Mouse (Mus musculus) activated CD4-positive, CD25-positive, alpha-beta regulatory T cell, adult 4 months (primary cell): ENCODE results near the gene Olfr926. TPM values are rescaled to one million over a fixed set of nuclear protein-coding genes. Genes with fewer than 3 reads are reported as not detected.
"Not testable (repeated sequence)": the region's sequence is repeated elsewhere in the genome, so short reads cannot be mapped to it uniquely, and the experiment has no call there.

Source experiments
- ATAC-seq: one replicate; pipeline ENCODE4 v1.8.0; 2017
- polyA plus RNA-seq, 2 experiments: library from polyadenylated mRNA; unstranded; fragments of 100-300 nt; shearing (Covaris generic); gene quantifications; one replicate each; pipeline ENCODE4 v1.2.1; 2017

The Olfr926 gene
- polyA plus RNA-seq = not detected

DNA sequence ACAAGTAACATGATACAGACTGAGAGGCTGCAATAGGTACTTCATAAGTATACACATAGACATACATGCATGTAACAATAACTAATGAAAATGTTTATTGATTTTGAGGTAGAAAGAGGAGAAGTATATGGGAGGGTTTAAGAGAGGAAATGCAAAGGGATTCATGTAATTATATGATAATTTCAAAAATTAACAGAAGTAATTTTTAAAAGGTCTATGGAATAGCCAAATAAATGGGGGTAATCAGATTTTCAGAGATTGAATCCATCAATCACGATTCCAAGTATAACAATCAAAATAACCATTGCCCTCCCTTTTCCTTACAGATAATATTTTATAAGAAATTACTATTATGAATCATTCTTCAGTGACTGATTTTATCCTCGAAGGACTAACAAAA, at the start of gene Olfr926:
Gene Olfr926, plus strand, starts transcription at position 301 of the 400 bp plus-strand sequence.
- ATAC-seq = no peak

DNA sequence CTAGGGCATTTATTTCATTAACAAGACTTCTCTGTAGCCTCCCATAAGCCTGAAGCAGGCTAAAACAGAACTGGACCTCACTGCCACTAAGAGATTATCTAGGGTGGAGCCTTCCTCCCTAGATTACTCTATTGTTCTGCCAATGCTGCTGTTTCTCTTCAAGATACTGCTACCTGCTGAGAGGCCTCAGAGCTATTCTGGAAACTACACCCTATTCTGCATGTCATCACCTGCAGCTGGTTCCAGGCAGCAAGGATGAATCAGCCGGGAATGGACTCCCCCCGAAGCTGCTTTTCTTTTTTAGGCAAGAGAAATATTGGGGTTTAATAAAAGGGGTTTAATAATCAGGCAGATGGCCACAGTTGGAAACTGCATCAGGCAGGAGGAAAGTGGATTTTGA, 43.9 kb upstream of the Olfr926 start:
- no peak for ATAC-seq

DNA sequence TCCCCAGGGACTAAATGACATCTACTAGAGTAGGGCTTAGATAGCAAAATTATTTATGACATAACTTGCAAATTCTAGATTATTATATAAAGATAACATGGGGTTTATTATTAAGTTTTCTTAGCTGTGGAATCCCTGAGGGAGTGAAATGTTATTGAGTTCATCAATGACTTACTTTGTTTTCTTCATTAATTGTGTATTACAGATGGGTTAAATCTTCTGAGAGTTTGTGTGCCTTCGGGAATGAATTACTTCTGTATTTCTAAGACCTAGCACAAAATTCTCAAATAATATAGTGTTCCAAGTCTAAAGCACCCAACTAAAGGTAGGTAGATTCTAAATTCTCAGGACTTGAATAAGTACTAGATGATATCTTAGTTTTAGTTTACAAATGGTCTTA, 32.8 kb upstream of the Olfr926 start, which contains the start of gene Olfr924:
Gene Olfr924, plus strand, starts transcription at position 301 of the 400 bp plus-strand sequence.
- no peak for ATAC-seq

DNA sequence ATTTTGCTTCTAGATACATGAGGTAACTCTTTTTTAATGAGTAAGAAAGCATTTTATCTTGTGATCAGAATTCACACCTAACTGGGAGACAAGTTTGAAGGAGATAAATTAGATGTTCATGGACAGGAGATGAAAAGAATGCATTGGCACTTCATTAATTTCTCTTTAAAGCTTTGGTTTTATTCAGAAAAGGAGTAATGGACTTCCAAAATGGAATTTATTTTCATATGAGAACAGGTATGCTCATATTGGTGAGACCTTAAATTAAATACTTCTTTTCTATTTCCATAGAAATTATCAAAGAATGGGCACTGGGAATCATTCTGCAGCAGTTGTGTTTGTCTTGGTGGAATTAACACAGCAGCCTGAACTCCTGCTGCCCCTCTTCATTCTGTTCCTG, 22.2 kb upstream of the Olfr926 start, which contains the start of gene Olfr26:
Gene Olfr26, plus strand, starts transcription at position 301 of the 400 bp plus-strand sequence.
- no peak for ATAC-seq

DNA sequence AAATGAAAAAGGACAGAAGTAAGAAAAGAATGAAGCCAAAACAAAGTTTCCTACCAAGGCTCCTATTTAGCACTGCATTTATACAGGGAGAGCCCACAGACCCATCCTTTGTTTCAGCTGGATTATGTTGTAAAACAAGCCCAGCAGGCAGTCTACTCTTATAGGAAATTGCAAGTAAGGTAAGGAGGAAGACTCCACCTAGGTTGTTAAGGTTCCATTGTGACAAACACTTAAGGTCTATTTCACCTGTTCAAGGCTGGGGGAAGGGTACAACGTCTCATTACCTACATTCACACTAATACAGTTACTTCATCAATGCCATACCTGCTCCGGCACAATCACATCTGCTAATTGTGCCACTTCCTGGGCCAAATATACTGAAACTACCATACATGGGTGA, 2.0 kb upstream of the Olfr926 start:
- not testable (repeated sequence) for ATAC-seq

Other genes starting within 250 kb of the Olfr926 start
- gene Olfr916, start 217.3 kb upstream of the Olfr926 start, polyA plus RNA-seq = not detected
- gene Olfr917, start 211.3 kb upstream of the Olfr926 start, polyA plus RNA-seq = not detected
- gene Olfr918, start 202.5 kb upstream of the Olfr926 start, polyA plus RNA-seq = under 1 TPM in 1 of 2 experiments, not detected in 1; 0.09 TPM
- not detected for gene Olfr919, start 173.5 kb upstream of the Olfr926 start, polyA plus RNA-seq
- 10 to 100 TPM; 23.4 to 23.8 TPM for gene Vwa5a, start 158.9 kb upstream of the Olfr926 start, polyA plus RNA-seq
- gene Olfr920, start 124.8 kb upstream of the Olfr926 start, polyA plus RNA-seq = under 1 TPM; 0.08 to 0.62 TPM
- gene Olfr921, start 104.1 kb upstream of the Olfr926 start, polyA plus RNA-seq = not detected
- gene Olfr922, start 62.5 kb upstream of the Olfr926 start, polyA plus RNA-seq = not detected
- gene Olfr923, start 50.6 kb upstream of the Olfr926 start, polyA plus RNA-seq = not detected
- not detected for gene Olfr924, start 32.7 kb upstream of the Olfr926 start, polyA plus RNA-seq
- not detected for gene Olfr26, start 22.1 kb upstream of the Olfr926 start, polyA plus RNA-seq
- not detected for gene Olfr930, start 52.7 kb downstream of the Olfr926 start, polyA plus RNA-seq
- gene Olfr933, start 95.2 kb downstream of the Olfr926 start, polyA plus RNA-seq = not detected
- gene Olfr934, start 111.2 kb downstream of the Olfr926 start, polyA plus RNA-seq = not detected
- gene Olfr935, start 122.6 kb downstream of the Olfr926 start, polyA plus RNA-seq = not detected
- not detected for gene Olfr146, start 146.3 kb downstream of the Olfr926 start, polyA plus RNA-seq
- not detected for gene Olfr937, start 187.8 kb downstream of the Olfr926 start, polyA plus RNA-seq
- gene Olfr938, start 201.8 kb downstream of the Olfr926 start, polyA plus RNA-seq = not detected